19 mouse cellular contexts compared by ENCODE assay signal in the genomic region with DNA sequence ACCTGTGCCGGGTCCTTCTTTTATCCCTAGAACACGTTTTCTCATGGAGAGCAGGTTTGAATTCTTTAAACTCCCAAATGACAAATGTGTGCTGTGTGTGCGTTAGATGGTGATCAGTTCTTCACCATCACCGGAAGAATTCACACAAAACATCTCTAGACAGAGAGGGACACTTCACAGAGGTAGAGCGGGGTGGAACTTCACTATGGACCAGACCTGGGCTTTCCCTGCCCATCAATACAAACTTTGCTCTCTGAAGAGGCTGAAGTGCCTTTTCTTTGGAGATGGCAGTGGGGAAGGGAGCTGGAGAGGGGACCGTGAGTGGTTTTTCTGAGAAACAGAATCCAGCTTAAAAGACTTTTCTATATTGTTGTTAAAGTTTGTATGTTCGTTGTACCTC. TPM values are rescaled to one million over a fixed set of nuclear protein-coding genes. Genes with fewer than 3 reads are reported as not detected.
DNase-seq lines count a peak whose midpoint lies in the region; ATAC-seq and TF ChIP-seq lines count a peak whose summit lies in the region.
"Had no signal": no experiment of that assay in that cellular context is flagged by ENCODE, and none has a peak within 500 bp of the region (broad histone marks: within the 10 kb centered on the region; RNA-seq: fewer than 3 reads in every experiment).

No protein-coding gene starts in this region.

- H3K4me1 ChIP-seq in heart, embryonic 15.5 days (replicated peaks) = peaks cover 56% of the 10 kb centered on the region
- H3K4me1 ChIP-seq in lung, adult 2 months (ENCODE audit: control insufficient read depth, insufficient read depth, low read length) = peaks cover 3% of the 10 kb centered on the region
- peaks cover 28% of the 10 kb centered on the region for H3K4me1 ChIP-seq in stomach, embryonic 16.5 days (ENCODE audit: control insufficient read depth, insufficient read depth, low read length)
- no peaks in the 10 kb centered on the region; the same call in 1 of the 2 replicates for H3K4me1 ChIP-seq in stomach, postnatal 0 days (replicated peaks; ENCODE audit: control insufficient read depth, insufficient read depth)

- intact Hi-C loops in heart, postnatal 10 days (cut with DNase I) = no loop called here

- TF ChIP-seq POLR2A in lung, adult 2 months (IDR thresholded peaks at IDR 0.05; ENCODE audit: borderline replicate concordance, extremely low read depth, low read depth, low read length) = no peak

- H3K9me3 ChIP-seq in heart, embryonic 15.5 days (replicated peaks) = no peaks in the 10 kb centered on the region
- no peaks in the 10 kb centered on the region for H3K9me3 ChIP-seq in stomach, embryonic 16.5 days (replicated peaks; ENCODE audit: control insufficient read depth, low read length)
- H3K9me3 ChIP-seq in stomach, postnatal 0 days (ENCODE audit: control insufficient read depth, low read length) = no peaks in the 10 kb centered on the region
- H3K9me3 ChIP-seq: hindbrain, embryonic 12.5 days; liver, embryonic 13.5 days; neural tube, embryonic 12.5 days; stomach, embryonic 15.5 days had no signal

- H3K27ac ChIP-seq in heart, embryonic 15.5 days = peak overlapping the region; percentile 95
- H3K27ac ChIP-seq in stomach, embryonic 16.5 days (ENCODE audit: low read length) = no peak overlapping the region
- H3K27ac ChIP-seq in stomach, postnatal 0 days (replicated peaks) = no peak overlapping the region
- H3K27ac ChIP-seq: hindbrain, embryonic 12.5 days; liver, embryonic 13.5 days; neural tube, embryonic 12.5 days; stomach, embryonic 15.5 days had no signal

- DNase-seq in heart, postnatal 10 days = no peak
- DNase-seq in lung, adult 2 months = peak; percentile 15
- no peak for DNase-seq in lung, postnatal 4 days
- no peak for DNase-seq in stomach, postnatal 0 days (ENCODE audit: low spot score)
- no peak for DNase-seq in adrenal gland, postnatal 10 days
- DNase-seq: adrenal gland, postnatal 36 days; cerebellum, adult 2 months; gastrocnemius, postnatal 25 days; kidney, adult 18-20 months; kidney, postnatal 36 days; liver, embryonic 13.5 days; right cerebral cortex, postnatal 14 days had no signal

- peak overlapping the region; percentile 66 for H3K9ac ChIP-seq in heart, embryonic 15.5 days
- H3K9ac ChIP-seq in stomach, embryonic 16.5 days (ENCODE audit: low read length) = no peak overlapping the region
- no peak overlapping the region for H3K9ac ChIP-seq in stomach, postnatal 0 days (ENCODE audit: low read length)
- H3K9ac ChIP-seq: hindbrain, embryonic 12.5 days; liver, embryonic 13.5 days; neural tube, embryonic 12.5 days; stomach, embryonic 15.5 days had no signal

- 55% methylated on average over 7 of the region's 7 CpGs for WGBS in heart, embryonic 15.5 days
- 69% methylated on average over 7 of the region's 7 CpGs for WGBS in lung, adult 2 months
- WGBS in stomach, embryonic 16.5 days = 88% methylated on average over 7 of the region's 7 CpGs
- WGBS in stomach, postnatal 0 days = 88% methylated on average over 7 of the region's 7 CpGs

- TF ChIP-seq EP300 in stomach, postnatal 0 days (optimal IDR thresholded peaks at IDR 0.05) = no peak

- H3K27me3 ChIP-seq in heart, embryonic 15.5 days = no peaks in the 10 kb centered on the region
- H3K27me3 ChIP-seq in stomach, embryonic 16.5 days (ENCODE audit: control insufficient read depth, insufficient read depth, low read length) = no peaks in the 10 kb centered on the region
- no peaks in the 10 kb centered on the region for H3K27me3 ChIP-seq in stomach, postnatal 0 days (ENCODE audit: control insufficient read depth, insufficient read depth, low read length)
- H3K27me3 ChIP-seq: neural tube, embryonic 12.5 days; stomach, embryonic 15.5 days had no signal

- peak overlapping the region; percentile 61 for H3K4me3 ChIP-seq in heart, embryonic 15.5 days
- H3K4me3 ChIP-seq in lung, adult 2 months (replicated peaks; ENCODE audit: extremely low read depth, low read depth, low read length) = peak overlapping the region; percentile 36
- H3K4me3 ChIP-seq in stomach, embryonic 16.5 days (replicated peaks; ENCODE audit: low read length) = no peak overlapping the region
- H3K4me3 ChIP-seq in stomach, postnatal 0 days (ENCODE audit: low read depth, low read length) = no peak overlapping the region
- H3K4me3 ChIP-seq: erythroblast, embryonic 14.5 days; hindbrain, embryonic 12.5 days; liver, embryonic 13.5 days; neural tube, embryonic 12.5 days had no signal

- peaks cover 3% of the 10 kb centered on the region; the same call in 1 of the 2 replicates for H3K36me3 ChIP-seq in heart, embryonic 15.5 days
- H3K36me3 ChIP-seq in stomach, embryonic 16.5 days (ENCODE audit: control insufficient read depth, insufficient read depth, low read length) = no peaks in the 10 kb centered on the region
- H3K36me3 ChIP-seq in stomach, postnatal 0 days (ENCODE audit: control insufficient read depth, insufficient read depth, low read length) = no peaks in the 10 kb centered on the region
- H3K36me3 ChIP-seq: hindbrain, embryonic 12.5 days; liver, embryonic 13.5 days; neural tube, embryonic 12.5 days; stomach, embryonic 15.5 days had no signal

- TF ChIP-seq CTCF in lung, adult 2 months (IDR thresholded peaks at IDR 0.05; ENCODE audit: insufficient read depth, low read length) = no peak
- no peak for TF ChIP-seq CTCF in stomach, postnatal 0 days (IDR thresholded peaks at IDR 0.05; ENCODE audit: low read depth)

- ATAC-seq in heart, embryonic 15.5 days (replicated peaks; ENCODE audit: insufficient number of reproducible peaks, insufficient read depth, low FRiP score, low read depth) = no peak
- ATAC-seq in stomach, embryonic 16.5 days (ENCODE audit: insufficient read depth, low FRiP score) = no peak
- ATAC-seq in stomach, postnatal 0 days (ENCODE audit: low FRiP score, low TSS enrichment) = no peak
- ATAC-seq: forebrain, embryonic 14.5 days had no signal

- peak overlapping the region; percentile 63 for H3K4me2 ChIP-seq in heart, embryonic 15.5 days
- peak overlapping the region; percentile 91; the same call in 1 of the 2 replicates for H3K4me2 ChIP-seq in stomach, embryonic 16.5 days (ENCODE audit: low read depth, low read length)
- no peak overlapping the region for H3K4me2 ChIP-seq in stomach, postnatal 0 days (replicated peaks; ENCODE audit: low read depth)
- H3K4me2 ChIP-seq: neural tube, embryonic 12.5 days had no signal

RNA-seq across cellular contexts. Expression of a gene that starts 1.7 kb away (rescaled TPM):
- 140 and 175 TPM in 2 replicates for polyA plus RNA-seq in heart, embryonic 15.5 days (2015; fragmentation: Nextera tagmentation; extraction: Ambion mirVana)
- total RNA-seq in heart, postnatal 10 days (2021) = 100 to 1,000 TPM; 185 to 219 TPM
- polyA plus RNA-seq in lung, adult 2 months (2012; rRNA removed) = 15.9 and 19.8 TPM in 2 replicates
- 12.1 and 12.9 TPM in 2 replicates for polyA plus RNA-seq in stomach, embryonic 16.5 days (2015; fragmentation: Nextera tagmentation; extraction: Ambion mirVana)
- polyA plus RNA-seq in stomach, postnatal 0 days (2015; fragmentation: Nextera tagmentation; extraction: Ambion mirVana) = 5.6 and 6.7 TPM in 2 replicates
- total RNA-seq in adrenal gland, postnatal 10 days (2021) = 10 to 100 TPM; 12.4 to 13.1 TPM

Comparison
In these comparisons a context has a peak if more than half of its experiments do, and no peak if none do; other contexts are left out.
1. H3K4me3 ChIP-seq: peak in heart, embryonic 15.5 days (single experiment) and lung, adult 2 months (single experiment); none in stomach, embryonic 16.5 days (single experiment) and stomach, postnatal 0 days (single experiment).